Mouse (Mus musculus) myocyte (in vitro differentiated cells): ENCODE measurements around the gene Catsper1. TPM values are rescaled to one million over a fixed set of nuclear protein-coding genes. Genes with fewer than 3 reads are reported as not detected.
"Not testable (repeated sequence)": the region's sequence is repeated elsewhere in the genome, so short reads cannot be mapped to it uniquely, and the experiment has no call there.

ENCODE experiments used
- H3K27me3 ChIP-seq: one replicate; pipeline ENCODE4 v1.6.1; 2011; ENCODE audit not compliant: control insufficient read depth, insufficient read depth, insufficient read length
- H3K36me3 ChIP-seq: one replicate; pipeline ENCODE4 v1.6.1; 2011; ENCODE audit not compliant: control insufficient read depth, insufficient read depth
- H3K4me2 ChIP-seq: one replicate; pipeline ENCODE4 v1.6.1; 2011; ENCODE audit warnings: low read depth, control low read depth
- H3K4me3 ChIP-seq: one replicate; pipeline ENCODE4 v1.5.1; 2011; ENCODE audit warnings: mild to moderate bottlenecking, control low read depth, moderate library complexity
- H3K79me2 ChIP-seq: one replicate; pipeline ENCODE4 v1.6.1; 2011; ENCODE audit not compliant: control insufficient read depth, insufficient read depth
- H3ac ChIP-seq: one replicate; pipeline ENCODE4 v1.6.1; 2011; ENCODE audit not compliant: control insufficient read depth, insufficient read length
- CEBPB ChIP-seq: IDR thresholded peaks from 2 replicates; pipeline ENCODE4 v1.6.1; 2011; ENCODE audit warnings: mild to moderate bottlenecking, moderate library complexity; ENCODE audit not compliant: poor library complexity, insufficient read depth, severe bottlenecking
- E2F4 ChIP-seq: IDR thresholded peaks from one replicate; pipeline ENCODE4 v1.6.1; 2011; ENCODE audit warnings: mild to moderate bottlenecking, control low read depth, moderate library complexity; ENCODE audit not compliant: insufficient read depth
- MAX ChIP-seq: IDR thresholded peaks from one replicate; pipeline ENCODE4 v1.6.1; 2011; ENCODE audit warnings: low read depth, mild to moderate bottlenecking, control low read depth
- MYOD1 ChIP-seq, 3 experiments: IDR thresholded peaks; one replicate each; pipeline ENCODE4 v1.6.1; 2011; ENCODE audit warnings: control low read depth in 2 of 3, low read depth in 2 of 3, mild to moderate bottlenecking in 2 of 3, moderate library complexity in 1 of 3; ENCODE audit not compliant: insufficient read length in 2 of 3, control insufficient read depth in 1 of 3
- MYOG ChIP-seq, 3 experiments: IDR thresholded peaks; one replicate each; pipeline ENCODE4 v1.6.1; 2011; ENCODE audit warnings: control low read depth in 2 of 3, low read depth in 2 of 3, mild to moderate bottlenecking in 2 of 3; ENCODE audit not compliant: insufficient read length in 2 of 3, control insufficient read depth in 1 of 3, insufficient read depth in 1 of 3
- POLR2A ChIP-seq: IDR thresholded peaks from one replicate; pipeline ENCODE4 v1.6.1; 2011; ENCODE audit warnings: low read depth, mild to moderate bottlenecking, control low read depth, moderate library complexity; ENCODE audit not compliant: insufficient read length
- POLR2AphosphoS2 ChIP-seq: IDR thresholded peaks from one replicate; pipeline ENCODE4 v1.6.1; 2011; ENCODE audit warnings: low read depth, control low read depth; ENCODE audit not compliant: insufficient read length
- REST ChIP-seq: IDR thresholded peaks from one replicate; pipeline ENCODE4 v1.6.1; 2011; ENCODE audit warnings: mild to moderate bottlenecking, control low read depth, moderate library complexity; ENCODE audit not compliant: insufficient read depth, insufficient read length
- SRF ChIP-seq: IDR thresholded peaks from one replicate; pipeline ENCODE4 v1.6.1; 2011; ENCODE audit warnings: low read depth; ENCODE audit not compliant: control insufficient read depth, insufficient read length
- TCF12 ChIP-seq: IDR thresholded peaks from one replicate; pipeline ENCODE4 v1.6.1; 2011; ENCODE audit warnings: mild to moderate bottlenecking, control low read depth; ENCODE audit not compliant: poor library complexity, insufficient read depth, severe bottlenecking
- TCF3 ChIP-seq: IDR thresholded peaks from one replicate; pipeline ENCODE4 v1.6.1; 2011; ENCODE audit warnings: low read depth, control low read depth; ENCODE audit not compliant: insufficient read length
- USF1 ChIP-seq: IDR thresholded peaks from one replicate; pipeline ENCODE4 v1.6.1; 2011; ENCODE audit warnings: low read depth, mild to moderate bottlenecking, control low read depth, moderate library complexity
- polyA plus RNA-seq: library from polyadenylated mRNA; unstranded; fragments of >200 nt; fragmentation: generic; extraction: Trizol; gene quantifications from one replicate; pipeline ENCODE4 v1.2.1, GENCODE M21; 2012; ENCODE audit warnings: missing spikeins

Gene Catsper1
- polyA plus RNA-seq, 1 experiment, result not detected

DNA sequence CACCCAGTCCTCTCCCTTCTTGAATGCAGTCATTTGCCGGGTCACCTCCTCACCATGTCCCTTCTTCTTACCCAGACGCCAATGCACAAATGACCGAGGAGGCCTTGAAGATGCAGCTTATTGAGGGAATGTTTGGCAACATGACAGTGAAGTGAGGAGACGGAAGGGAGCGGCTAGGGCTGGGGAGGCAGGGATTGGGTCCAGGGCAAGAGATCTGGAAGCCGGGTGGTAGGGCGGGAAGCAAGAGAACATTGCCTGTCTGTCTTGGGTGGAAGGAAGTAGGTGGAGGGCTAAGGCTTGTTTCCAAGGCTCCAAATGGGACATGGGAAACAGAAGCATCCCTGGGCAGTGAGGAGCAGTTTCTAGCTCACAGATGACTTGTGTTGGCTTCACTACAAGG lies 5.8 kb downstream of the Catsper1 start:
- H3ac ChIP-seq, result no peak overlapping the region
- H3K4me3 ChIP-seq, result no peak overlapping the region
- H3K4me2 ChIP-seq, result no peak overlapping the region
- no peaks in the 10 kb centered on the region for H3K79me2 ChIP-seq
- TF ChIP-seq MYOD1 (IDR thresholded peaks at IDR 0.05; ENCODE audit: control insufficient read depth in 1 of 3, insufficient read length in 2 of 3, low read depth in 2 of 3) (no peak), USF1 (no peak), POLR2A (no peak), CEBPB (no peak)
- no peaks in the 10 kb centered on the region for H3K36me3 ChIP-seq
- H3K27me3 ChIP-seq, result no peaks in the 10 kb centered on the region

DNA sequence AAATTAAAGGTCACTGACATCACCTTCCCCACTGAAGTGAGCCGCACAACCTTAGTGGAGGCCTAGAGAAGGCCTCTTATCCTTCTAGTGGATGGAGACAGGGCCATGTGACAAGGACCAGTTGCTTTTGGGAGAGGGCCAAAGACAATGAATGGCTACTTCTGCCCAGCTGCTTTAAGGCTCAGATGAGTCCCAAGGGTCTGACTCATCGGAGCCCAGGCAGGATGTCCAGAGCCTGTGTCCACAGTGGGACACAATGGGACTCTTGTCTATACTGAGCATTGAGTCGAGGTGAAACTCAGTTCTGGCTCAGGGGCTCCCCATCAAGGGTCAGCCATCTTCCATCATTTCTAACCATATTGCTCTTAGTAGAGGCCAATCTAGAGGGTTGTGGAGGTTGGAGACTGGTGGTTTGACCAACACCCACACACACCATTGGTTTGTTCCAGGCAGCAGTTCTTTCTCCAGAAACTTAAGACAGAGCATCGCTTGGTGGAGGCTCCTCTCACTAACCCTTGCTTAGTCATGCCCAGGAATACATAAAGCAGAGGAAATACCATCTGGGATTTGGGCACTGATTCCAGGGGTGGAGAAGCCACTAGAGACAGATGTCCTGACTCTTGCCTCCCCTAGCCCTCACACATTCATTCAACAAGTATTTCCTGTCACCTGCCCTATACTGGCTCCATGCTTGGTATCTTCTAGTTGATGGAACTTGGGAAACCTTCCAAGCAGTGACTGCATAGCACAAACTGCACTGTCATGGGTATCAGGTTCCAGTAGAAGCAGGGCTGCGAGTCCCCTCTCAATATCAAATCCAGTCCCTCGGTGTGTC lies 10.0 kb downstream of the Catsper1 start:
- no peak overlapping the region for H3ac ChIP-seq
- H3K4me3 ChIP-seq, result no peak overlapping the region
- no peaks in the 10 kb centered on the region for H3K27me3 ChIP-seq
- no peaks in the 10 kb centered on the region for H3K79me2 ChIP-seq
- peak in 2 of 3 experiments; percentile 69 to 86 for TF ChIP-seq MYOG (IDR thresholded peaks at IDR 0.05; ENCODE audit: control insufficient read depth in 1 of 3, insufficient read depth in 1 of 3, insufficient read length in 2 of 3, low read depth in 2 of 3)
- no peak for TF ChIP-seq E2F4
- TF ChIP-seq TCF3, result peak; percentile 7
- TF ChIP-seq USF1, result peak; percentile 96
- no peak for TF ChIP-seq SRF
- peak; percentile 73 for TF ChIP-seq TCF12
- TF ChIP-seq POLR2A, result peak; percentile 14
- no peak for TF ChIP-seq CEBPB
- TF ChIP-seq MYOD1 (IDR thresholded peaks at IDR 0.05; ENCODE audit: control insufficient read depth in 1 of 3, insufficient read length in 2 of 3, low read depth in 2 of 3), result peak; percentile 33 to 82 (median 82)
- TF ChIP-seq REST, result no peak
- TF ChIP-seq POLR2AphosphoS2, result peak; percentile 6
- peak; percentile 44 for TF ChIP-seq MAX
- no peaks in the 10 kb centered on the region for H3K36me3 ChIP-seq
- H3K4me2 ChIP-seq, result peak overlapping the region; percentile 75

DNA sequence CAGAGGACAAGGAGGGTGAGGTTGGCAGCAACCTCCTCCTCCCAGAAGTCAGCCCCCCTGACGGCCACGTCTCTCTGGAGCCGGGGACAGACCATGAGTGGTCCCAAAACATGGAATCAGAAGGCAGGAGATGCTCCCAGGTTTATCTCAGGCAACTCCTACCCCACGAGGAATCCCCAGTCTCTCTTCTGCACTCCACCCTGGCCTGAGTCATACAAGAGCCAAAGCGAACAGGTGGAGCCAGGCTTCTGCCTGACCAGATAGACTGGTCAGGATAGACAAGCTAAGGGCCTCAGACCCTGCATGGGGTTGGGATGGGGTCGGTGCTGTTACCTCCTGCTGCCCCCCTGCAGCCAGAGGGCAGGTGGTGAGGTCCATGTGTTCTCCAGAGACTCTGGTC lies 12.5 kb downstream of the Catsper1 start:
- H3K4me2 ChIP-seq, result peak overlapping the region; percentile 61
- H3K4me3 ChIP-seq, result no peak overlapping the region
- TF ChIP-seq MYOD1 (IDR thresholded peaks at IDR 0.05; ENCODE audit: control insufficient read depth in 1 of 3, insufficient read length in 2 of 3, low read depth in 2 of 3) (peak in 2 of 3 experiments; percentile 13 to 56), MAX (no peak), MYOG (IDR thresholded peaks at IDR 0.05; ENCODE audit: control insufficient read depth in 1 of 3, insufficient read depth in 1 of 3, insufficient read length in 2 of 3, low read depth in 2 of 3) (peak in 1 of 3 experiments; percentile 52)
- no peaks in the 10 kb centered on the region for H3K36me3 ChIP-seq
- H3ac ChIP-seq, result no peak overlapping the region
- H3K27me3 ChIP-seq, result no peaks in the 10 kb centered on the region
- H3K79me2 ChIP-seq, result no peaks in the 10 kb centered on the region

DNA sequence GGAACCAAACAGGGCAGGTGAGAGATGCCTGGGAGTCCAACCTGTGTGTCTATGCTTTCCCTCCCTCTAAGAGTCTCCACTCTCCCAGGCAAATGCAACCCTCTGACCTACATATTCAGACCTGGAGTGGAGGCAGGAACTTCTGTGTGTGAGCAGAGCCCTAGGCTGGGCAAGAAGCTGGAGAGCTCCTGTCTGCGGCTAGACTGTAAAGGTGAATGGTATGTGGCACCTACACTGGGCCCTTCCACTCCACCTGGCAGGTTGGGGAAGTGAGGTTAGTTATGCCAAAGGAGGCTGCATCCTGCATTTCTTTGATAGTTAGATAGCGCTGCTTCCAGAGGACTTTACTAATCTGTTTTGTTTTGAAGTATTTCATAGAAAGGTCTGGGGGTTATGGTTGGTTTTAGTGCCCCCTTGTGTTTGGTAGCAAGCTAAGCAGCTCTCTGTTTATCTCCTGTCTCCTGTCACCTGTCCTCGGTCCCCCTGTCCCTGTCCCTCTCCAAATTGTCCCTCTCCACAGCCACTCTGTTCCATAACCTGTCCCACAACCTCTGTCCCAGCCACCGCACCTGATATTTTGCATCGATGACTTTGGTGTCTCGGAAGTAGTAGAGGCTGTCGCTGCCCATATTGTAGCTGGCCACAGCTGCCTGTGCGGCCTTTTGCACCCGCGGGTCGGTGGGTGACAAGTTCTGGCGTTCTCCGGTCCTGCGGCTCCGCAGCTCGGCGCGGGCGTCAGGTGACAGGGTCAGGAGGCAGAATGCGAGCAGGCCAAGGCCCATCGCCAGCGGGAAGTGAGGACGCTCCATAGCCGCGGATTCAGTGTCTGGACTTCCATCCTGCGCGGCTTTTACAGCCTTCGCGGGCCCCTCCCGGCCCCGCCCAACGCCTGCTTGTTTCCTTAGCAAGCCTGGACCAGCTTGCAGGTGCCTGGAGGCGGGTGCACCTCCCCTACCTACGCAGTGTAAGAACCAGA lies 13.3 kb downstream of the Catsper1 start:
- Histone ChIP-seq H3K27me3 (no peaks in the 10 kb centered on the region), H3K4me3 (no peak overlapping the region), H3ac (no peak overlapping the region), H3K36me3 (no peaks in the 10 kb centered on the region), H3K79me2 (no peaks in the 10 kb centered on the region), H3K4me2 (peak overlapping the region; percentile 81)
- TF ChIP-seq USF1 (no peak), MAX (no peak), REST (no peak), SRF (no peak), E2F4 (no peak), MYOG (IDR thresholded peaks at IDR 0.05; ENCODE audit: control insufficient read depth in 1 of 3, insufficient read depth in 1 of 3, insufficient read length in 2 of 3, low read depth in 2 of 3) (no peak), POLR2AphosphoS2 (no peak), TCF12 (no peak), POLR2A (no peak), TCF3 (no peak)

DNA sequence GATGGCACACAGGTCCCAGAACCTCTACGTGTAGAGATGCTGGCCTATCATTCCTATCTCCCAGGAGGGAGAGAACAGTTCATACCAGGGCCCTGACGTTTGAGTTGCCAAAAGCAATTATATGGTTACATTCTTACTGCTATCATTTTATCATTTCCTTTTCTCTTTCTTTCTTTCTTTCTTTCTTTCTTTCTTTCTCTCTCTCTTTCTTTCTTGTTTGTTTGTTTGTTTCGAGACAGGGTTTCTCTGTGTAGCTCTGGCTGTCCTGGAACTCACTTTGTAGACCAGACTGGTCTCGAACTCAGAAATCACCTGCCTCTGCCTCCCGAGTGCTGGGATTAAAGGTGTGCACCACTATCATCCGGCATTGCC lies 13.9 kb downstream of the Catsper1 start, which contains the start of gene Cst6:
Gene Cst6 (minus strand): TSS at position 73 of the 372 bp plus-strand sequence.
- H3K27me3 ChIP-seq, H3K36me3 ChIP-seq, H3ac ChIP-seq, H3K4me3 ChIP-seq, H3K79me2 ChIP-seq: not testable (repeated sequence)
- peak within 1 kb of the TSS; percentile 81 for H3K4me2 ChIP-seq
